Mouse (Mus musculus): ENCODE results near the gene Hist2h4. TPM values are rescaled to one million over a fixed set of nuclear protein-coding genes. Genes with fewer than 3 reads are reported as not detected.

The Hist2h4 gene
- polyA plus RNA-seq, 1 experiment: 3.3 TPM

GRCm38 (mm10) chr3:96269511-96270474 lies 6.7 kb upstream of the Hist2h4 start, which contains the start of gene Hist2h2bb:
Hist2h2bb (plus strand) TSS chr3:96269752.
- DNase-seq (ENCODE audit: extremely low spot score in 1 of 2, low spot score in 1 of 2): peak; percentile 97

GRCm38 (mm10) chr3:96268776-96269378 lies 5.8 kb upstream of the Hist2h4 start:
- DNase-seq (ENCODE audit: extremely low spot score in 1 of 2, low spot score in 1 of 2): peak in 1 of 2 experiments; percentile 45

GRCm38 (mm10) chr3:96268051-96268775 lies 5.1 kb upstream of the Hist2h4 start, which contains the start of gene Hist2h3b:
Hist2h3b (plus strand) TSS chr3:96268654.
- peak; percentile 78 to 90 for DNase-seq (ENCODE audit: extremely low spot score in 1 of 2, low spot score in 1 of 2)

GRCm38 (mm10) chr3:96267541-96267940 lies 4.4 kb upstream of the Hist2h4 start:
- DNase-seq (ENCODE audit: extremely low spot score in 1 of 2, low spot score in 1 of 2): no peak

- no peak for DNase-seq (ENCODE audit: extremely low spot score in 1 of 2, low spot score in 1 of 2)
These were observed 3.1 kb upstream of the Hist2h4 start for GRCm38 (mm10) chr3:96266132-96266710.

GRCm38 (mm10) chr3:96264404-96264949 lies 1.4 kb upstream of the Hist2h4 start:
- DNase-seq (ENCODE audit: extremely low spot score in 1 of 2, low spot score in 1 of 2): no peak

- peak in 1 of 2 experiments; percentile 36 for DNase-seq (ENCODE audit: extremely low spot score in 1 of 2, low spot score in 1 of 2)
These were observed 670 bp upstream of the Hist2h4 start for GRCm38 (mm10) chr3:96263558-96264403.

GRCm38 (mm10) chr3:96262216-96262875 lies 765 bp downstream of the Hist2h4 start:
- DNase-seq (ENCODE audit: extremely low spot score in 1 of 2, low spot score in 1 of 2): peak; percentile 84 to 89

GRCm38 (mm10) chr3:96261623-96262022 lies 1.5 kb downstream of the Hist2h4 start:
- DNase-seq (ENCODE audit: extremely low spot score in 1 of 2, low spot score in 1 of 2): no peak

GRCm38 (mm10) chr3:96260220-96260619 lies 2.9 kb downstream of the Hist2h4 start:
- DNase-seq (ENCODE audit: extremely low spot score in 1 of 2, low spot score in 1 of 2): no peak

GRCm38 (mm10) chr3:96257190-96257589 lies 5.9 kb downstream of the Hist2h4 start:
- no peak for DNase-seq (ENCODE audit: extremely low spot score in 1 of 2, low spot score in 1 of 2)

GRCm38 (mm10) chr3:96255926-96256593 lies 7.1 kb downstream of the Hist2h4 start:
- no peak for DNase-seq (ENCODE audit: extremely low spot score in 1 of 2, low spot score in 1 of 2)

- no peak for DNase-seq (ENCODE audit: extremely low spot score in 1 of 2, low spot score in 1 of 2)
These were observed 8.3 kb downstream of the Hist2h4 start for GRCm38 (mm10) chr3:96254683-96255355.

GRCm38 (mm10) chr3:96251787-96252186 lies 11.3 kb downstream of the Hist2h4 start:
- DNase-seq (ENCODE audit: extremely low spot score in 1 of 2, low spot score in 1 of 2): no peak

- no peak for DNase-seq (ENCODE audit: extremely low spot score in 1 of 2, low spot score in 1 of 2)
These were observed 12.2 kb downstream of the Hist2h4 start for GRCm38 (mm10) chr3:96250890-96251289.

GRCm38 (mm10) chr3:96249034-96249345 lies 14.1 kb downstream of the Hist2h4 start:
- no peak for DNase-seq (ENCODE audit: extremely low spot score in 1 of 2, low spot score in 1 of 2)

GRCm38 (mm10) chr3:96248141-96249033 lies 14.7 kb downstream of the Hist2h4 start:
- no peak for DNase-seq (ENCODE audit: extremely low spot score in 1 of 2, low spot score in 1 of 2)
